Mouse (Mus musculus) activated CD4-positive, CD25-positive, alpha-beta regulatory T cell, adult 9 weeks (primary cell): ENCODE data around the gene Snrk. TPM values are rescaled to one million over a fixed set of nuclear protein-coding genes. Genes with fewer than 3 reads are reported as not detected.

ENCODE experiments used
- polyA plus RNA-seq: library from polyadenylated mRNA; unstranded; fragments of 100-300 nt; shearing (Covaris generic); gene quantifications from one replicate; pipeline ENCODE4 v1.2.1, GENCODE M21; 2017

Snrk gene
- polyA plus RNA-seq: 102 TPM

GRCm38 (mm10) chr9:122117112-122117616 is at the start of gene Snrk:
TSS of gene Snrk (plus strand) at chr9:122117266.

Other genes with a start within 250 kb of the Snrk start
- not detected for gene Ackr2, start 218.9 kb upstream of the Snrk start, polyA plus RNA-seq
- gene Cyp8b1, start 201.0 kb upstream of the Snrk start, polyA plus RNA-seq: not detected
- gene Fam198a, start 166.3 kb upstream of the Snrk start, polyA plus RNA-seq: 0.33 TPM
- gene Pomgnt2, start 120.2 kb upstream of the Snrk start, polyA plus RNA-seq: not detected
- gene Ano10, start 177.2 kb downstream of the Snrk start, polyA plus RNA-seq: 39.8 TPM
- 17.7 TPM for gene Abhd5, start 234.3 kb downstream of the Snrk start, polyA plus RNA-seq